Mouse (Mus musculus) neural tube, embryonic 12.5 days (tissue): ENCODE measurements around the gene Pdcd6. TPM values are rescaled to one million over a fixed set of nuclear protein-coding genes. Genes with fewer than 3 reads are reported as not detected.

Experiments used
- ATAC-seq: fragments of 200-750 bp; cut with Nextera tagmentation; 2 replicates; pipeline ENCODE4 v1.8.0; 2017; ENCODE audit warnings: low read depth, mild to moderate bottlenecking, moderate TSS enrichment, moderate library complexity; ENCODE audit not compliant: low FRiP score
- H3K27ac ChIP-seq: fragments of 300-500 bp; sonication (generic); 2 replicates; pipeline ENCODE4 v1.5.1; 2016
- H3K27me3 ChIP-seq: fragments of 300-500 bp; sonication (generic); replicated peaks from 2 replicates; pipeline ENCODE4 v1.6.1; 2016; ENCODE audit warnings: mild to moderate bottlenecking
- H3K36me3 ChIP-seq: fragments of 300-500 bp; sonication (generic); 2 replicates; pipeline ENCODE4 v1.6.1; 2016; ENCODE audit warnings: mild to moderate bottlenecking
- H3K4me1 ChIP-seq: fragments of 300-500 bp; sonication (generic); 2 replicates; pipeline ENCODE4 v1.6.1; 2016
- H3K4me2 ChIP-seq: fragments of 300-500 bp; sonication (generic); replicated peaks from 2 replicates; pipeline ENCODE4 v1.6.1; 2016; ENCODE audit warnings: mild to moderate bottlenecking
- H3K4me3 ChIP-seq: fragments of 300-500 bp; sonication (generic); 2 replicates; pipeline ENCODE4 v1.5.1; 2016
- H3K9ac ChIP-seq: fragments of 300-500 bp; sonication (generic); 2 replicates; pipeline ENCODE4 v1.6.1; 2016; ENCODE audit warnings: mild to moderate bottlenecking
- H3K9me3 ChIP-seq: fragments of 300-500 bp; sonication (generic); 2 replicates; pipeline ENCODE4 v1.6.1; 2016; ENCODE audit warnings: mild to moderate bottlenecking
- WGBS: fragments of 180-500 bp; shearing (Covaris S2); methylation state at CpG from one replicate; pipeline ENCODE4 v1.1.7; 2016; 5-methylcytosine and 5-hydroxymethylcytosine counted together
- polyA plus RNA-seq: library from polyadenylated mRNA; unstranded; fragments of >200 nt; fragmentation: Nextera tagmentation; extraction: Ambion mirVana; gene quantifications from 2 replicates; pipeline ENCODE4 v1.2.1, GENCODE M21; 2016

Pdcd6 gene
- polyA plus RNA-seq, 1 experiment from 2014 or later: 107 TPM

DNA sequence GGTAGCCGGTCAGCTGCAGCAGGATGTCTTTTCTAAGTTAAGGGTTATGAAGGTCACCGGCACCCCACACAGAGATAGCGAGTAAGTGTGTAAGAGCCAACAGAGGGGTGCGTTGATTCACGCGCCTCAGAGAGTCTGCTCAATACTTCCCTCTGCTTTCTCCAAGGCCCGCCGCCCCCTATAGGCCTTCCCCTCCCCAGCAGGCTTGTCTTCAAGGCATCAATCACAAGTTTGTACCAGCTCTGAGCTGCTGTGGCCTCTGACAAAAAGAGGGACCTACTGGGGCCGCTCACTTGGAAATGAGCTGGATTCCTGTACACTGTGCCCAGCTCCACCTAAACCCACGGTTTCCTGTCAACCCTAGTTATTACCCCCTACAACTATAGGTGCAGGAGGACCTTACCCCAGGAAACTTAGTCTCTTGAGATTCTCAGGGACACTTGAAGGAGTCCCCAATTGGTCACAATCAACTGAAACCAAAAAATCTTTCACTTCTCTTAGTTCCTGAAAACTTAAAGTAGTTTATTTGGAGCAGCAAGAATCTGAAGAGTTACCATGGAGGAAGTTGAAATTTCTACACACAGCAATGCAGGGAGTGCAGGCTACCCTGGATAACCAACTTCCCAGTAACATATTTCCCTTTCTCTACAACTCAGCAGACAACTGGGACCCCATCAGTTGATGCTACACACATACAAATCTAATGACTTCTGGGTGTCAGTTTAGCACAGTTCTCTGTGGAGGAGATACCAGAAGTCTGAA lies 57.0 kb downstream of the Pdcd6 start:
- peak; percentile 87 for ATAC-seq
- H3K27ac ChIP-seq: no peak overlapping the region

DNA sequence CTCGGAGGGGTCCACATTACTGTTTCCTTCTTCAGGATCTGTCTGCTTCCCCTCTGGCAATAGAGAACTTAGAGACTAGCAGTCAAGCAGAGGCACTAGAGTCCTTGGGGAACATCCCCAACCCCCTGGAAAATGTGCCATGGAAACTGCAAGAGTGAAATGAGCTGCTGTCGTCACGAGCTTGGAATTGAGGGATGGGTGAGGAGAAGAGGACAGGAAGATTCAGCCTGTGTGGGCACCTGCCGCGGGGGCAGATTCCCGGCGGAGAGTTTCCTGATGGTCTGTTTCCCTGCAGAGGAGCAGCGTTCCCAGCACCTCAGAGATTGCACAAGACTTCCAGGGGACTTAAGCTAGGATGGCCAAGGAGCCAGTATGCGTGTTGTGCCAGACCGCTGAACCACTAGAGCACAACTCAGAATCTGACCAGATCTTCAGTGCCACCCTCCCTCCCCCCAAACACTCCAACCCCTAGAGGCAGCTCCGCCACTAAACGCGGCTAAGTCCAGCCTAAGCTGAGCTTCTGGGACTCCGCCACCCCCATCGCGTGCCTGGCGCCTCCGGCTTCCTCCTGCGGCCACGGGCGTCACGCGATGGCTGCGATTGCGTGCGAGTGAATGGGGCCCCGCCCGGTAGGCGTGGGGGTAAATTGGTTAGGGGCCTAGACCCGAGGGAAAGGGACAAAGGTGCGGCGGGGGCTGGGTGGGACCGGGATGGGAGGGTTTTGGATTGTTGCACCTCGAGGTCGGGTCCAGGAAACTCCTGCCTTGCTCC lies 57.7 kb downstream of the Pdcd6 start:
- Histone ChIP-seq H3K4me1 (0 out of 2 replicates have a peak, but pooled peaks cover 5% of the 10 kb centered on the region), H3K4me2 (peak overlapping the region; percentile 90), H3K4me3 (peak overlapping the region; percentile 45), H3K9me3 (no peaks in the 10 kb centered on the region), H3K36me3 (no peaks in the 10 kb centered on the region), H3K9ac (peak overlapping the region; percentile 72), H3K27ac (no peak overlapping the region), H3K27me3 (no peaks in the 10 kb centered on the region)
- 4% methylated on average over 35 of the region's 35 CpGs for WGBS
- peak; percentile 86 for ATAC-seq

More for the DNA sequence above, 57.0 kb downstream of the Pdcd6 start:
- H3K4me1 ChIP-seq: 0 out of 2 replicates have a peak, but pooled peaks cover 5% of the 10 kb centered on the region
- no peaks in the 10 kb centered on the region for H3K9me3 ChIP-seq
- H3K36me3 ChIP-seq: no peaks in the 10 kb centered on the region
- H3K4me3 ChIP-seq: peak overlapping the region; percentile 45
- H3K9ac ChIP-seq: peak overlapping the region; percentile 72
- WGBS: 2% methylated on average over 10 of the region's 10 CpGs
- H3K27me3 ChIP-seq: no peaks in the 10 kb centered on the region
- peak overlapping the region; percentile 90 for H3K4me2 ChIP-seq

Other genes with a start within 250 kb of the Pdcd6 start
- gene Slc9a3, start 196.1 kb downstream of the Pdcd6 start, polyA plus RNA-seq: 0.04 TPM in 1 of 2 replicates, not detected in the other
- 83.6 and 91.4 TPM in 2 replicates for gene Exoc3, start 108.8 kb downstream of the Pdcd6 start, polyA plus RNA-seq
- 0.77 and 1.3 TPM in 2 replicates for gene Ahrr, start 25.2 kb downstream of the Pdcd6 start, polyA plus RNA-seq
- 206 and 209 TPM in 2 replicates for gene Sdha, start 32.7 kb upstream of the Pdcd6 start, polyA plus RNA-seq
- 55.4 and 57.5 TPM in 2 replicates for gene Ccdc127, start 32.7 kb upstream of the Pdcd6 start, polyA plus RNA-seq
- gene Lrrc14b, start 46.4 kb upstream of the Pdcd6 start, polyA plus RNA-seq: not detected in 2 replicates
- gene Zfp72, start 73.3 kb upstream of the Pdcd6 start, polyA plus RNA-seq: 4.4 and 5.1 TPM in 2 replicates
- 91.7 and 104 TPM in 2 replicates for gene Ftl1-ps1, start 82.1 kb upstream of the Pdcd6 start, polyA plus RNA-seq
- 14.5 and 18.0 TPM in 2 replicates for gene Zfp825, start 176.4 kb upstream of the Pdcd6 start, polyA plus RNA-seq